Mouse (Mus musculus): Measurements from ENCODE around the gene Tiam2. TPM values are rescaled to one million over a fixed set of nuclear protein-coding genes. Genes with fewer than 3 reads are reported as not detected.

The Tiam2 gene
- polyA plus RNA-seq, 1 experiment from 2014 or later: 7.5 TPM

DNA sequence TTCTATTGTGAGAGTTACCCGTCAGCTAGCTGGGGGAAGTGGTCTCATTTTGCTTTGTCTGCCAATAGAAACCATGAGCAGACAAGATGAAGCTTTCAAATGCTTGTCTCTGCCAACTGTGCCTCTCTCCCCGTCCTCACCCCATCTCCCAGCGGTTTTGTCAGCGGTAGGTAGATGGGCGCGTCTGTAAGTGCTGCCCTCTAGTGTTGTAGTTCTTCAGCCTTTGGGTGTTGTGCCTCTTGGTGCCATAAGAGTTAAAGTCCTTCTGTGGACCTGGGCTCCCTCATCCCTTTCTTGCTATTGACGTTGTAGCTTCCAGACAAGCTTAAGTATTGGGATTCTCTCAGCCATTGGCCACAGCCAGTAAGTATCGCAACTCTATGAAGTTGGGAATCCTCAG lies 236.0 kb downstream of the Tiam2 start:
- H3K4me3 ChIP-seq: no peak overlapping the region
- H3K9me3 ChIP-seq: no peaks in the 10 kb centered on the region
- no peaks in the 10 kb centered on the region for H3K36me3 ChIP-seq
- ATAC-seq (ENCODE audit: low FRiP score, low read depth): no peak
- no peak overlapping the region for H3K27ac ChIP-seq
- H3K9ac ChIP-seq: no peak overlapping the region
- no peaks in the 10 kb centered on the region for H3K4me1 ChIP-seq
- no peaks in the 10 kb centered on the region for H3K27me3 ChIP-seq (replicated peaks)
- WGBS: 57% methylated on average over 8 of the region's 8 CpGs
- no peak overlapping the region for H3K4me2 ChIP-seq (replicated peaks)

DNA sequence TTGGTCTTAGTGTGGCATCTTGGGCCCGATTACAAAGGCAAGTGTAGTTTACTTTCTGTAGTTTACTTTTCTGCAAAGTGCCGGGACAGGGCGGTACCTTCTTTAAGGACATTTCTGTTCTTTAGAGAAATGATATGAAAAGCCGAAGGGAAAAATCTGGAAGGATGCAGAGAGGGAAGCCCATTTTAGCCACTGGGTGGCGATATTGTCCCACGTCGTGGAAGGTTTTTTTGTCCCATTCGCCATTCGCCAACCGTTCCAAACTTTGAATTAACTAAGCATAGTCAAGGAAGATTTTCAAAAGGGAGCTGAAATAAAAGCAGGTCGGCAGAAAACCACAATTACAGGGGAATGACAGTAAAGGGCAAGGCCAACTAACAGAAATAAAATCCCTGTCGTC lies 244.5 kb downstream of the Tiam2 start:
- Histone ChIP-seq H3K4me1 (no peaks in the 10 kb centered on the region), H3K36me3 (no peaks in the 10 kb centered on the region), H3K27me3 (replicated peaks) (no peaks in the 10 kb centered on the region), H3K27ac (no peak overlapping the region), H3K4me2 (replicated peaks) (no peak overlapping the region), H3K4me3 (no peak overlapping the region), H3K9ac (no peak overlapping the region), H3K9me3 (no peaks in the 10 kb centered on the region)
- ATAC-seq (ENCODE audit: low FRiP score, low read depth): no peak
- 5% methylated on average over 12 of the region's 12 CpGs for WGBS

Other genes starting within 250 kb of the Tiam2 start
- gene Scaf8, start 211.6 kb upstream of the Tiam2 start, polyA plus RNA-seq (2016; fragmentation: Nextera tagmentation; extraction: Ambion mirVana): 23.6 and 24.9 TPM in 2 replicates
- gene Cldn20, start 206.0 kb downstream of the Tiam2 start, polyA plus RNA-seq (2016; fragmentation: Nextera tagmentation; extraction: Ambion mirVana): 0.43 TPM in 1 of 2 replicates, not detected in the other
- gene Tfb1m, start 231.2 kb downstream of the Tiam2 start, polyA plus RNA-seq (2016; fragmentation: Nextera tagmentation; extraction: Ambion mirVana): 16.3 and 17.6 TPM in 2 replicates